Mouse (Mus musculus): ENCODE measurements at regions not wholly inside any gene's neighbourhood (a gene's known extent, or its start where the extent isn't known, plus 50 kb on each side); places are given as distances from the start of the nearest gene placed in this dataset.

- no peaks in the 10 kb centered on the region for H3K9me3 ChIP-seq (replicated peaks; ENCODE audit: control insufficient read depth, low read length)
- no peak overlapping the region for H3K27ac ChIP-seq (ENCODE audit: low read depth, low read length)
- H3K4me1 ChIP-seq (ENCODE audit: control insufficient read depth, insufficient read depth, low read length), result no peaks in the 10 kb centered on the region
- H3K27me3 ChIP-seq (replicated peaks; ENCODE audit: control insufficient read depth, insufficient read depth, low read length), result no peaks in the 10 kb centered on the region
- ATAC-seq, result no peak
- H3K4me3 ChIP-seq (ENCODE audit: low read depth, low read length), result no peak overlapping the region
- no peak for DNase-seq (ENCODE audit: low spot score)
- H3K4me2 ChIP-seq (ENCODE audit: low read length), result no peak overlapping the region
- no peaks in the 10 kb centered on the region for H3K36me3 ChIP-seq (ENCODE audit: control insufficient read depth, insufficient read depth, low read length)
- no peak overlapping the region for H3K9ac ChIP-seq (ENCODE audit: low read length)
- 71% methylated on average over 9 of the region's 9 CpGs for WGBS
Measured at GRCm38 (mm10) chr13:103683169-103683568, 91.2 kb downstream of the Srek1 start.

GRCm38 (mm10) chr13:103680740-103681139 lies 93.7 kb downstream of the Srek1 start:
- no peaks in the 10 kb centered on the region for H3K27me3 ChIP-seq (replicated peaks; ENCODE audit: control insufficient read depth, insufficient read depth, low read length)
- 94% methylated on average over 4 of the region's 4 CpGs for WGBS

GRCm38 (mm10) chr13:103680052-103680451 lies 94.4 kb downstream of the Srek1 start:
- ATAC-seq, result no peak
- H3K27ac ChIP-seq (ENCODE audit: low read depth, low read length), result no peak overlapping the region
- 90% methylated on average over 7 of the region's 7 CpGs for WGBS

More at GRCm38 (mm10) chr13:103680740-103681139, 93.7 kb downstream of the Srek1 start:
- Histone ChIP-seq H3K36me3 (ENCODE audit: control insufficient read depth, insufficient read depth, low read length) (no peaks in the 10 kb centered on the region), H3K4me3 (ENCODE audit: low read depth, low read length) (no peak overlapping the region), H3K27ac (ENCODE audit: low read depth, low read length) (no peak overlapping the region), H3K4me1 (ENCODE audit: control insufficient read depth, insufficient read depth, low read length) (no peaks in the 10 kb centered on the region), H3K9ac (ENCODE audit: low read length) (no peak overlapping the region), H3K9me3 (replicated peaks; ENCODE audit: control insufficient read depth, low read length) (no peaks in the 10 kb centered on the region), H3K4me2 (ENCODE audit: low read length) (no peak overlapping the region)
- DNase-seq (ENCODE audit: low spot score) (no peak), ATAC-seq (no peak)

GRCm38 (mm10) chr13:103676831-103677230 lies 97.6 kb downstream of the Srek1 start:
- Histone ChIP-seq H3K9ac (ENCODE audit: low read length) (no peak overlapping the region), H3K4me1 (ENCODE audit: control insufficient read depth, insufficient read depth, low read length) (no peaks in the 10 kb centered on the region), H3K27me3 (replicated peaks; ENCODE audit: control insufficient read depth, insufficient read depth, low read length) (no peaks in the 10 kb centered on the region), H3K36me3 (ENCODE audit: control insufficient read depth, insufficient read depth, low read length) (no peaks in the 10 kb centered on the region), H3K27ac (ENCODE audit: low read depth, low read length) (no peak overlapping the region), H3K9me3 (replicated peaks; ENCODE audit: control insufficient read depth, low read length) (no peaks in the 10 kb centered on the region), H3K4me3 (ENCODE audit: low read depth, low read length) (no peak overlapping the region), H3K4me2 (ENCODE audit: low read length) (no peak overlapping the region)
- ATAC-seq (peak; percentile 40; the same call in 1 of the 2 replicates), DNase-seq (ENCODE audit: low spot score) (peak; percentile 49)
- WGBS, result 29% methylated on average over 13 of the region's 13 CpGs

More at GRCm38 (mm10) chr13:103680052-103680451, 94.4 kb downstream of the Srek1 start:
- Histone ChIP-seq H3K4me2 (ENCODE audit: low read length) (no peak overlapping the region), H3K9ac (ENCODE audit: low read length) (no peak overlapping the region), H3K4me3 (ENCODE audit: low read depth, low read length) (no peak overlapping the region), H3K36me3 (ENCODE audit: control insufficient read depth, insufficient read depth, low read length) (no peaks in the 10 kb centered on the region), H3K27me3 (replicated peaks; ENCODE audit: control insufficient read depth, insufficient read depth, low read length) (no peaks in the 10 kb centered on the region), H3K4me1 (ENCODE audit: control insufficient read depth, insufficient read depth, low read length) (no peaks in the 10 kb centered on the region), H3K9me3 (replicated peaks; ENCODE audit: control insufficient read depth, low read length) (no peaks in the 10 kb centered on the region)
- no peak for DNase-seq (ENCODE audit: low spot score)

- no peaks in the 10 kb centered on the region for H3K36me3 ChIP-seq (ENCODE audit: control insufficient read depth, insufficient read depth, low read length)
- H3K9ac ChIP-seq (ENCODE audit: low read length), result no peak overlapping the region
- ATAC-seq (no peak), DNase-seq (ENCODE audit: low spot score) (no peak)
- H3K27ac ChIP-seq (ENCODE audit: low read depth, low read length), result no peak overlapping the region
- WGBS, result 78% methylated on average over 5 of the region's 5 CpGs
- H3K4me1 ChIP-seq (ENCODE audit: control insufficient read depth, insufficient read depth, low read length), result no peaks in the 10 kb centered on the region
- H3K9me3 ChIP-seq (replicated peaks; ENCODE audit: control insufficient read depth, low read length), result no peaks in the 10 kb centered on the region
- H3K27me3 ChIP-seq (replicated peaks; ENCODE audit: control insufficient read depth, insufficient read depth, low read length), result no peaks in the 10 kb centered on the region
- no peak overlapping the region for H3K4me2 ChIP-seq (ENCODE audit: low read length)
- no peak overlapping the region for H3K4me3 ChIP-seq (ENCODE audit: low read depth, low read length)
Measured at GRCm38 (mm10) chr13:103676221-103676620, 98.2 kb downstream of the Srek1 start.

GRCm38 (mm10) chr13:103670611-103671010 lies 103.8 kb downstream of the Srek1 start:
- no peak overlapping the region for H3K27ac ChIP-seq (ENCODE audit: low read depth, low read length)
- H3K4me2 ChIP-seq (ENCODE audit: low read length), result no peak overlapping the region
- ATAC-seq (no peak), DNase-seq (ENCODE audit: low spot score) (no peak)
- H3K4me1 ChIP-seq (ENCODE audit: control insufficient read depth, insufficient read depth, low read length), result no peaks in the 10 kb centered on the region
- H3K4me3 ChIP-seq (ENCODE audit: low read depth, low read length), result no peak overlapping the region
- no peak overlapping the region for H3K9ac ChIP-seq (ENCODE audit: low read length)
- H3K27me3 ChIP-seq (replicated peaks; ENCODE audit: control insufficient read depth, insufficient read depth, low read length), result no peaks in the 10 kb centered on the region
- H3K36me3 ChIP-seq (ENCODE audit: control insufficient read depth, insufficient read depth, low read length), result no peaks in the 10 kb centered on the region
- no peaks in the 10 kb centered on the region for H3K9me3 ChIP-seq (replicated peaks; ENCODE audit: control insufficient read depth, low read length)

GRCm38 (mm10) chr13:103669856-103670255 lies 104.6 kb downstream of the Srek1 start:
- Histone ChIP-seq H3K4me3 (ENCODE audit: low read depth, low read length) (no peak overlapping the region), H3K27me3 (replicated peaks; ENCODE audit: control insufficient read depth, insufficient read depth, low read length) (no peaks in the 10 kb centered on the region), H3K4me2 (ENCODE audit: low read length) (no peak overlapping the region), H3K4me1 (ENCODE audit: control insufficient read depth, insufficient read depth, low read length) (no peaks in the 10 kb centered on the region), H3K9me3 (replicated peaks; ENCODE audit: control insufficient read depth, low read length) (no peaks in the 10 kb centered on the region), H3K27ac (ENCODE audit: low read depth, low read length) (no peak overlapping the region), H3K9ac (ENCODE audit: low read length) (no peak overlapping the region), H3K36me3 (ENCODE audit: control insufficient read depth, insufficient read depth, low read length) (no peaks in the 10 kb centered on the region)
- DNase-seq (ENCODE audit: low spot score), result no peak
- ATAC-seq, result no peak
- WGBS, result 90% methylated on average over 4 of the region's 4 CpGs

GRCm38 (mm10) chr13:103667749-103668148 lies 106.7 kb downstream of the Srek1 start:
- H3K27me3 ChIP-seq (replicated peaks; ENCODE audit: control insufficient read depth, insufficient read depth, low read length), result no peaks in the 10 kb centered on the region
- DNase-seq (ENCODE audit: low spot score) (no peak), ATAC-seq (no peak)
- H3K9me3 ChIP-seq (replicated peaks; ENCODE audit: control insufficient read depth, low read length), result no peaks in the 10 kb centered on the region
- 94% methylated on average over 2 of the region's 2 CpGs for WGBS
- H3K4me3 ChIP-seq (ENCODE audit: low read depth, low read length), result no peak overlapping the region
- no peak overlapping the region for H3K4me2 ChIP-seq (ENCODE audit: low read length)
- no peak overlapping the region for H3K9ac ChIP-seq (ENCODE audit: low read length)
- H3K27ac ChIP-seq (ENCODE audit: low read depth, low read length), result no peak overlapping the region
- H3K36me3 ChIP-seq (ENCODE audit: control insufficient read depth, insufficient read depth, low read length), result no peaks in the 10 kb centered on the region
- H3K4me1 ChIP-seq (ENCODE audit: control insufficient read depth, insufficient read depth, low read length), result no peaks in the 10 kb centered on the region

- H3K36me3 ChIP-seq (ENCODE audit: control insufficient read depth, insufficient read depth, low read length), result no peaks in the 10 kb centered on the region
- no peak overlapping the region for H3K4me3 ChIP-seq (ENCODE audit: low read depth, low read length)
- H3K4me1 ChIP-seq (ENCODE audit: control insufficient read depth, insufficient read depth, low read length), result 0 out of 2 replicates have a peak, but pooled peaks cover 3% of the 10 kb centered on the region
- H3K27ac ChIP-seq (ENCODE audit: low read depth, low read length), result no peak overlapping the region
- H3K9ac ChIP-seq (ENCODE audit: low read length), result no peak overlapping the region
- no peak for ATAC-seq
- no peaks in the 10 kb centered on the region for H3K9me3 ChIP-seq (replicated peaks; ENCODE audit: control insufficient read depth, low read length)
- no peak for DNase-seq (ENCODE audit: low spot score)
- no peak overlapping the region for H3K4me2 ChIP-seq (ENCODE audit: low read length)
- no peaks in the 10 kb centered on the region for H3K27me3 ChIP-seq (replicated peaks; ENCODE audit: control insufficient read depth, insufficient read depth, low read length)
- WGBS, result 18% methylated on average over 11 of the region's 11 CpGs
Measured at GRCm38 (mm10) chr13:103660248-103660996, 114.0 kb downstream of the Srek1 start.

Data from forebrain, embryonic 14.5 days (tissue).